Mouse (Mus musculus): Measurements from ENCODE around the gene Pla1a. TPM values are rescaled to one million over a fixed set of nuclear protein-coding genes. Genes with fewer than 3 reads are reported as not detected.

Gene Pla1a
- polyA plus RNA-seq, 1 experiment from 2014 or later = not detected

- Histone ChIP-seq H3K27me3 (ENCODE audit: control insufficient read depth, insufficient read depth, low read length) (no peaks in the 10 kb centered on the region), H3K9me3 (ENCODE audit: control insufficient read depth, low read depth, low read length) (no peaks in the 10 kb centered on the region), H3K4me1 (ENCODE audit: control insufficient read depth, insufficient read depth, low read length) (no peaks in the 10 kb centered on the region), H3K4me3 (ENCODE audit: low read depth, low read length) (no peak overlapping the region), H3K27ac (ENCODE audit: low read length) (no peak overlapping the region), H3K9ac (replicated peaks; ENCODE audit: low read depth, low read length) (no peak overlapping the region), H3K4me2 (replicated peaks; ENCODE audit: low read depth, low read length) (no peak overlapping the region), H3K36me3 (ENCODE audit: control insufficient read depth, insufficient read depth, low read length) (no peaks in the 10 kb centered on the region)
- 75% methylated on average over 7 of the region's 7 CpGs for WGBS
- ATAC-seq (ENCODE audit: insufficient number of reproducible peaks, insufficient read depth, low FRiP score, low read depth) = no peak
These were observed 29.2 kb upstream of the Pla1a start for GRCm38 (mm10) chr16:38462161-38462560.

- ATAC-seq (ENCODE audit: insufficient number of reproducible peaks, insufficient read depth, low FRiP score, low read depth) = no peak
- Histone ChIP-seq H3K36me3 (ENCODE audit: control insufficient read depth, insufficient read depth, low read length) (no peaks in the 10 kb centered on the region), H3K9ac (replicated peaks; ENCODE audit: low read depth, low read length) (no peak overlapping the region), H3K27ac (ENCODE audit: low read length) (no peak overlapping the region), H3K4me3 (ENCODE audit: low read depth, low read length) (no peak overlapping the region), H3K4me1 (ENCODE audit: control insufficient read depth, insufficient read depth, low read length) (no peaks in the 10 kb centered on the region), H3K9me3 (ENCODE audit: control insufficient read depth, low read depth, low read length) (no peaks in the 10 kb centered on the region), H3K27me3 (ENCODE audit: control insufficient read depth, insufficient read depth, low read length) (no peaks in the 10 kb centered on the region), H3K4me2 (replicated peaks; ENCODE audit: low read depth, low read length) (no peak overlapping the region)
- WGBS = 82% methylated on average over 8 of the region's 8 CpGs
These were observed 28.8 kb upstream of the Pla1a start for GRCm38 (mm10) chr16:38461749-38462148.

GRCm38 (mm10) chr16:38459990-38460389 is 27.0 kb upstream of the Pla1a start:
- Histone ChIP-seq H3K4me3 (ENCODE audit: low read depth, low read length) (no peak overlapping the region), H3K9me3 (ENCODE audit: control insufficient read depth, low read depth, low read length) (no peaks in the 10 kb centered on the region), H3K9ac (replicated peaks; ENCODE audit: low read depth, low read length) (no peak overlapping the region), H3K4me2 (replicated peaks; ENCODE audit: low read depth, low read length) (no peak overlapping the region), H3K36me3 (ENCODE audit: control insufficient read depth, insufficient read depth, low read length) (no peaks in the 10 kb centered on the region), H3K27me3 (ENCODE audit: control insufficient read depth, insufficient read depth, low read length) (no peaks in the 10 kb centered on the region), H3K27ac (ENCODE audit: low read length) (no peak overlapping the region), H3K4me1 (ENCODE audit: control insufficient read depth, insufficient read depth, low read length) (no peaks in the 10 kb centered on the region)
- no peak for ATAC-seq (ENCODE audit: insufficient number of reproducible peaks, insufficient read depth, low FRiP score, low read depth)
- 89% methylated on average over 4 of the region's 4 CpGs for WGBS

GRCm38 (mm10) chr16:38458600-38459280 is 25.8 kb upstream of the Pla1a start:
- H3K27ac ChIP-seq (ENCODE audit: low read length) = no peak overlapping the region
- ATAC-seq (ENCODE audit: insufficient number of reproducible peaks, insufficient read depth, low FRiP score, low read depth) = no peak
- no peak overlapping the region for H3K9ac ChIP-seq (replicated peaks; ENCODE audit: low read depth, low read length)
- H3K9me3 ChIP-seq (ENCODE audit: control insufficient read depth, low read depth, low read length) = no peaks in the 10 kb centered on the region
- no peak overlapping the region for H3K4me2 ChIP-seq (replicated peaks; ENCODE audit: low read depth, low read length)
- no peaks in the 10 kb centered on the region for H3K36me3 ChIP-seq (ENCODE audit: control insufficient read depth, insufficient read depth, low read length)
- WGBS = 53% methylated on average over 6 of the region's 6 CpGs
- no peaks in the 10 kb centered on the region for H3K27me3 ChIP-seq (ENCODE audit: control insufficient read depth, insufficient read depth, low read length)
- no peak overlapping the region for H3K4me3 ChIP-seq (ENCODE audit: low read depth, low read length)
- H3K4me1 ChIP-seq (ENCODE audit: control insufficient read depth, insufficient read depth, low read length) = no peaks in the 10 kb centered on the region

GRCm38 (mm10) chr16:38456812-38457567 is 24.0 kb upstream of the Pla1a start:
- H3K36me3 ChIP-seq (ENCODE audit: control insufficient read depth, insufficient read depth, low read length) = no peaks in the 10 kb centered on the region
- H3K4me2 ChIP-seq (replicated peaks; ENCODE audit: low read depth, low read length) = no peak overlapping the region
- WGBS = 46% methylated on average over 11 of the region's 11 CpGs
- no peak overlapping the region for H3K9ac ChIP-seq (replicated peaks; ENCODE audit: low read depth, low read length)
- no peaks in the 10 kb centered on the region for H3K27me3 ChIP-seq (ENCODE audit: control insufficient read depth, insufficient read depth, low read length)
- no peak for ATAC-seq (ENCODE audit: insufficient number of reproducible peaks, insufficient read depth, low FRiP score, low read depth)
- H3K4me3 ChIP-seq (ENCODE audit: low read depth, low read length) = no peak overlapping the region
- H3K9me3 ChIP-seq (ENCODE audit: control insufficient read depth, low read depth, low read length) = no peaks in the 10 kb centered on the region
- no peak overlapping the region for H3K27ac ChIP-seq (ENCODE audit: low read length)
- no peaks in the 10 kb centered on the region for H3K4me1 ChIP-seq (ENCODE audit: control insufficient read depth, insufficient read depth, low read length)

- ATAC-seq (ENCODE audit: insufficient number of reproducible peaks, insufficient read depth, low FRiP score, low read depth) = no peak
- Histone ChIP-seq H3K9ac (replicated peaks; ENCODE audit: low read depth, low read length) (no peak within 1 kb of the TSS), H3K4me1 (ENCODE audit: control insufficient read depth, insufficient read depth, low read length) (peaks cover 5% of the 10 kb centered on the region), H3K9me3 (ENCODE audit: control insufficient read depth, low read depth, low read length) (no peaks in the 10 kb centered on the region), H3K27me3 (ENCODE audit: control insufficient read depth, insufficient read depth, low read length) (no peaks in the 10 kb centered on the region), H3K4me3 (ENCODE audit: low read depth, low read length) (no peak within 1 kb of the TSS), H3K36me3 (ENCODE audit: control insufficient read depth, insufficient read depth, low read length) (no peaks in the 10 kb centered on the region), H3K27ac (ENCODE audit: low read length) (no peak within 1 kb of the TSS), H3K4me2 (replicated peaks; ENCODE audit: low read depth, low read length) (no peak within 1 kb of the TSS)
- 68% methylated on average over 16 of the region's 17 CpGs for WGBS
These were observed 22.8 kb upstream of the Pla1a start, which contains the start of gene Cd80 for GRCm38 (mm10) chr16:38455511-38456418. Gene Cd80 (plus strand): TSS chr16:38455561.

- Histone ChIP-seq H3K9ac (replicated peaks; ENCODE audit: low read depth, low read length) (no peak overlapping the region), H3K9me3 (ENCODE audit: control insufficient read depth, low read depth, low read length) (no peaks in the 10 kb centered on the region), H3K27me3 (ENCODE audit: control insufficient read depth, insufficient read depth, low read length) (no peaks in the 10 kb centered on the region), H3K4me2 (replicated peaks; ENCODE audit: low read depth, low read length) (no peak overlapping the region), H3K27ac (ENCODE audit: low read length) (no peak overlapping the region), H3K4me1 (ENCODE audit: control insufficient read depth, insufficient read depth, low read length) (peaks cover 5% of the 10 kb centered on the region), H3K4me3 (ENCODE audit: low read depth, low read length) (no peak overlapping the region), H3K36me3 (ENCODE audit: control insufficient read depth, insufficient read depth, low read length) (peaks cover 9% of the 10 kb centered on the region; the same call in 1 of the 2 replicates)
- ATAC-seq (ENCODE audit: insufficient number of reproducible peaks, insufficient read depth, low FRiP score, low read depth) = no peak
- WGBS = 73% methylated on average over 11 of the region's 11 CpGs
These were observed 21.7 kb upstream of the Pla1a start for GRCm38 (mm10) chr16:38454533-38455254.

- Histone ChIP-seq H3K27ac (ENCODE audit: low read length) (no peak overlapping the region), H3K9ac (replicated peaks; ENCODE audit: low read depth, low read length) (no peak overlapping the region), H3K4me3 (ENCODE audit: low read depth, low read length) (no peak overlapping the region), H3K4me1 (ENCODE audit: control insufficient read depth, insufficient read depth, low read length) (peaks cover 5% of the 10 kb centered on the region), H3K4me2 (replicated peaks; ENCODE audit: low read depth, low read length) (no peak overlapping the region), H3K36me3 (ENCODE audit: control insufficient read depth, insufficient read depth, low read length) (peaks cover 13% of the 10 kb centered on the region; the same call in 1 of the 2 replicates), H3K27me3 (ENCODE audit: control insufficient read depth, insufficient read depth, low read length) (no peaks in the 10 kb centered on the region), H3K9me3 (ENCODE audit: control insufficient read depth, low read depth, low read length) (no peaks in the 10 kb centered on the region)
- WGBS = 84% methylated on average over 4 of the region's 4 CpGs
- ATAC-seq (ENCODE audit: insufficient number of reproducible peaks, insufficient read depth, low FRiP score, low read depth) = no peak
These were observed 21.0 kb upstream of the Pla1a start for GRCm38 (mm10) chr16:38453952-38454351.

Data from stomach, embryonic 14.5 days (tissue).